Mouse (Mus musculus): Measurements from ENCODE around the gene Slc10a1.
"Not testable (repeated sequence)": the region's sequence is repeated elsewhere in the genome, so short reads cannot be mapped to it uniquely, and the experiment has no call there.

The Slc10a1 gene

DNA sequence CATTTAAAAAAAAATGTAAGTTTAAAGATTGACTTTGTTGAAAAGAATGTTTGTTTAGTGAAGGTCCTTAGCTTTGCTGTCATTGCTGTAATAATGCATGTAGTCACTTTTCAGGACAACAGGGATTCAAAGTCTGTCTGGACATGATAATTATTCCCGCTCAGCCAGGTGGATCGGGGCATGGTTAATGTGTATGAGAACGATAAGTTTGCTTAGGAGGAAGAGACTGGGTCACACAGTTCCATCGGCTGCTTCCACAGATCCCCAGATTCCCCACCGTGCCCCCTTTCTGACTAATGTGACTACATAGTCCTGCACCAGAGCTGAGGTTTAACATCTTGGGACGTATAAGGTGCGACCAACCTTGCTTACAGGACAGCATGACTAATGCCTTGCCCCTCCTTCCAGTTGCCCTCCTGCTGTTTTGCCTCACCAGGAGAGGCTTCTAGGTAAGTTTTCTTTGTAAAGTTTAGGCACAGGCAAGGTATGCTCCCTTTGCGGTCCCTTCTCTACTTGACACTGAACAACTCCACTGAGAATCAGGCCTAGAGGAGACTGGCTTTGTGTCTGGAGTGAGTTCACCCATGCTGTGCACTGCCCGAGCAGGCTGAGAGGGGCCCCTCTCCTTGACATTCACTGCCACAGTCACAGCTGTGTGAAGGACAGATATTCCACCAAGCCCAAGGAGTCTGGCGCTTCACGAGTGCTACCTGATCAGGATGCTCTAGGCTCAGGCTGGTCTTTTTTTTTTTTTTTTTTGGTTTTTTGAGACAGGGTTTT, 2.3 kb downstream of the Slc10a1 start:
- no peak for DNase-seq (ENCODE audit: low spot score)

DNA sequence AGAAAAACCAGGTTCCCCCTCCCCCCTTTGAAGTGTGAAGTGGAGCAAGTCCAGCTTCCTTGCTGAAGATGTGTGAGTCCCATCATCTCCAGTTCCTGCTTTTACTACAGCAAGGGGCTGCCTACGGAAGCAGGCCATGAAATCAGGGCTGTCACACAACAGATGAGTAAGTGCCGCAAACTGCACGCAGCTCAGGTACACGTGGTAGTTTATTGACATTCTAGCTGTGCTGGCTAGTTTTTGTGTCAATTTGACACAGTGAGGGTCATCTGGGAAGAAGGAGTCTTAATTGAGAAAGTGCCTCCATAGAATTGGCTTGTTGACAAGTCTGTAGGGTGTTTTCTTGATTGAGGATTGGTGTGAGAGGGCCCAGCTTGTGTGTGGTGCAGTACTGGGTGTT, 5.9 kb downstream of the Slc10a1 start:
- DNase-seq (ENCODE audit: low spot score): no peak

DNA sequence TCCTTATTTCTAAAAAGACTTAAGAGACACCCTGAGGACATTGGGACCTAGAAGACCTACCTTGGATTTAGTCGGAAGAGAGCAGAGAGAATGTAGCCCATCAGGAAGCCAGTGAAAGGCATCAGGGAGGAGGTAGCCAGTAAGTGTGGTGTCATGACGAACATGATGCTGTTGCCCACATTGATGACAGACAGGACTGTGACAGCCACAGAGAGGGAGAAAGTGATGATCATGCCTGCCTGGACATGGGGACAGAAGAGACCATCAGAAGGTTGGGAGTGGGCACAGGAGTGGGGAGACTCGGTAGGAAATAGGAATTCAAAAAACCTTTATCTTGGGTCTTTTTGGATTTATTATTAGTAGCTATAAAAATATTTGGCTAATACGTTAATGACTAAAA, 10.5 kb downstream of the Slc10a1 start:
- no peak for DNase-seq (ENCODE audit: low spot score)

DNA sequence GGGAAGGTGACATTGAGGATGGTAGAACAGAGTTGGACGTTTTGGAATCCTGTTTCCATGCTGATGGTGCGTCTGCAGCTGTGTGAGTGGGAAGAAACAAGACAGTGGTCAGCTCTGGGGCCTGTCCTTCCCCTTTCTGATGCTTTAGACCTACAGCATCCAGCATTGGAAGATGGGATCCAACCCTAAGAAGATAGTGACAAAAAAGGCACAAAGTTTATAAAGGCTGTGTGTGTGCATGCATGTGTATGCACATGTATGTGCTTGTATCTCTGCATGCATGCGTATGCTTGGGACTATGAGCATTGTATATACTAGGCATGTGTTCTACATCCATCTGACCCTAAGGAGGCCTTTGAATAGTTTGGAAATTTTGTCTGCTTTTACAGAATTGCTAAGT, 12.5 kb downstream of the Slc10a1 start:
- no peak for DNase-seq (ENCODE audit: low spot score)

DNA sequence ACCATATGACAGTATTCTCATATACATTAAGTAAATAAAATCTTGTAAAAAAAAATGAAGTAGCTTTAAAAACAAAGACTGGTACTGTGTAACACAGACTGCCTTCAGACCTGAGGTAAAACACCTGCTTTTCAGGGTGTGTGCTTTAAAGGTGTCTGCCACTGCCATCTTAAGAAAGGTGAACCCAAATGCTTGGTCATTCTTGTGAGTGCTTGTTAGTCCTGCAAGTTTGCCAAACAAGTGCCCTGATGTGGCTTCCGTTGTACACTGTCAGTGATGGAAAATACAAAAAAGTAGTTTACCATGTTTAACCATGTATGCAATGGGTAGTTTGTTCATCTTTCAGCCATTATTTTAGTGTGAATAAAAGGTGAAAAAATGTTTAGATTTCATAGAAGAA, 16.0 kb downstream of the Slc10a1 start:
- DNase-seq (ENCODE audit: low spot score): no peak

DNA sequence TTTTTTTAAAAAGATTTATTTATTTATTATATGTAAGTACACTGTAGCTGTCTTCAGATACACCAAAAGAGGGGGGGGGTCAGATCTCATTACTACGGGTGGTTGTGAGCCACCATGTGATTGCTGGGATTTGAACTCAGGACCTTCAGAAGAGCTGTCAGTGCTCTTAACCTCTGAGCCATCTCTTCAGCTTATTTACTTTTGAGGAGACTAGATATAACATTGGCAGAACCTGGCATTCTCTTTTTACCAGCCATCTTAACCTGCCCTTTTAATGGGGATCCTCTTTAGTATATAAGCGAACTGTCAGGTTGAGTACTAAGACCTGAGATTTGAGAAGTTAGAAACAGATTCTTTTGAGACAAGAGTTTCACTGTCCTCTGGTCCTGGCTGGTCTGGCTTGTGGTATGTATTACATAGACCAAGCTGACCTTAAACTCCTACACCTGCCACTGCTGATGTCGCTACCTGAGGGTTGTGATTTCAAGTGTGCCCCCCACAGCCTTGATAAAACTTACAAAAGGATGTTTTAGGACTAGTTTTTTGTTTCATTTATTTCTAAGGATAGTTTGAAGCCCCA, 16.8 kb downstream of the Slc10a1 start:
- DNase-seq (ENCODE audit: low spot score): no peak

DNA sequence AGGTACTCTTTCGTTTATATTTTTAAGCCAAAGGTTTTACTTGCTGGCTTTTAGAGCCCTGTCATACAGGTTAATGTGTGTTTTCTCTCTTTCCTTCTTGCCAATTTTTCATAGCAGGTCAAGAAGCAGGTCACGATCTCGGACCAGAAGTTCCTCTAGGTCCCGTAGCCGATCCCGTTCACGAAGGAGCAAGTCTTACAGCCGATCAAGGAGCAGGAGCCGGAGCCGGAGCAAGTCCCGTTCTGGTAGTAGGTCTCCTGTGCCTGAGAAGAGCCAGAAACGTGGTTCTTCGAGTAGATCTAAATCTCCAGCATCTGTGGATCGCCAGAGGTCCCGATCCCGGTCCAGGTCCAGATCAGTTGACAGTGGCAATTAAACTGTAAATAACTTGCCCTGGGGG, 18.9 kb downstream of the Slc10a1 start:
- DNase-seq (ENCODE audit: low spot score): not testable (repeated sequence)

DNA sequence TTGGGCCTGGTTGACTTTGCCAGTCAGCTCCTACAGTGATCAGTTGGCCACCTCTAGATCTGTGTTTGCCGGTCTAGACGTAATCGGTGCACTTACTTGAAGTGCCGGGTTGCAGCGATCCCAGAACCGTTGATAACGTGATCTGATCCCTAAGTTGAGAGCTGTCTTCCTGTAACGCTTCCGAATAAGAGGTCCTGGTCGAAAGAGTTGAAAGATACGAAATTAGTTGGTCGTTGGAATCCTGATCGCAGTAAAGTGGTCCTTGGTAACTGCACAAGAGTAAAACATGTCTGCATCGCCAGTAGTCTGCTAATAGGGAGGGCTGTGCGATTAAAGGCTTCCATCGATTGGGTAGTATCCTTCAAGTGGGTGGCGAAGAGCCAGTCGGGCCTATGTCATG, 20.3 kb downstream of the Slc10a1 start:
- DNase-seq (ENCODE audit: low spot score): no peak

DNA sequence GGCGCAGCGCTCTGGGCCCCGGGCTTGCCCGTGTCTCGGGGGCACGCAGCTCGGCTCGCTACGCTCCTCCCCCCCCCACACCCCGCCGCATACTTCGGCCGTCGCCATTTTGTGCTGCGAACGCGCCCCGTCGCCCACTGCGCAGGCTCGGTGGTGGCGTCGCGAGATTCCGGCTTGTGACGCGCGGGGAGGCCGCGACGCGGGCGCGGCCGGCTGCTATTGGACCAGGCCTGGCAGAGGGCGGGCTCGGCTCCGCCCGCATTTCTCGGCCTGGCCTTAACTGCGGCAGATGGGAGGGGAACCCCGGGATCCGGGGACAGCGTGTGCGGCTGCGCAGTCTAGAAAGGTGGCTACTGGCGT, 22.5 kb downstream of the Slc10a1 start:
- peak; percentile 92 for DNase-seq (ENCODE audit: low spot score)

DNA sequence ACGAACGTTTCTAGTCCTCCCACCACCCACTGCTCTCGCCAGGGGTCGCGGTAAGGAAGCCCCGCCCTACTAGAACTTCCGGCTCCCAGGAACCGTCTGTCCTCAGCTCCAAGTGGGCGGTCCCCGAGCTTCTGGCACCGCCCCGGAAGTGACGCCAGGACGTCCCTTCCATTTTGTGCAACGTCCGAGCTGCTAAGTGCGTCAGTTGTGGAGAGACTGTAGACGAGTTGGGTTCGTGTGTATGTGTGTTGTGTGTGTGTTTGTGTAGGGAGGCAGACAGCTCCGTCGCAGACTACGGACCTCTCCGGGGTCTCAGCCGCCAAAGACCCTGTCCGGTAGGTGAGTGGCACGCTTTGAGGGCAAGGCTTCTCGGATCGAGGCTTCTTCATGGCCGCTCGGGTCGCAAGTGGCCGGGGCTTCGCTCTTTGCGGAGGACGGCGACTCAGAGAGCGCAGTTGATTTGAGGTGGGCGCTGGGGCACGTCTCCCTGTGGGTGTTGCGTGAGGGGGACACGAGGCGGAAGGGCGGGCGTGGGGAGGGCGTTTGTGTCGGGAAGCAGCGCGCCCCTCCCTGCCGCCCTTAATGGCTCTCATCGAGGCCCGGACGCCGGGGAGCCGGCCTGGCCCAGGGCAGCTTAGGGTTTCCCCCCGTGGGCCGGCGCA, 23.0 kb downstream of the Slc10a1 start, which contains the start of gene Srsf5:
Gene Srsf5 (plus strand): TSS at position 171 of the 662 bp plus-strand sequence.
- DNase-seq (ENCODE audit: low spot score): peak; percentile 95

DNA sequence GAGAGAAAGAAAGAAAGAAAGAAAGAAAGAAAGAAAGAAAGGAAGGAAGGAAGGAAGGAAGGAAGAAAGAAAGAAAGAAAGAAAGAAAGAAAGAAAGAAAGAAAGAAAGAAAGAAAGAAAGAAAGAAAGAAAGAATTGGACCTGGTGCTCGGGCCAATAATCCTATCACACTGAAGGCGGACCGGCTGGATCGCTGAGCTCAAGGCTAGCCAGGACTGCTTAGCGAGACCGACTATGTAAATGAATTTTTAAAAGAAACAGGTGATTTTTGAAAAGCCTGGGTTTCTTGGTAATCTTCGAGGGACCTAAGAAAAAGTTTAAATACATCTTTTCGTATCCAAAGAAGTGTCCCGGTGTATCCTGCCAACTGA, 23.6 kb downstream of the Slc10a1 start:
- DNase-seq (ENCODE audit: low spot score): not testable (repeated sequence)

DNA sequence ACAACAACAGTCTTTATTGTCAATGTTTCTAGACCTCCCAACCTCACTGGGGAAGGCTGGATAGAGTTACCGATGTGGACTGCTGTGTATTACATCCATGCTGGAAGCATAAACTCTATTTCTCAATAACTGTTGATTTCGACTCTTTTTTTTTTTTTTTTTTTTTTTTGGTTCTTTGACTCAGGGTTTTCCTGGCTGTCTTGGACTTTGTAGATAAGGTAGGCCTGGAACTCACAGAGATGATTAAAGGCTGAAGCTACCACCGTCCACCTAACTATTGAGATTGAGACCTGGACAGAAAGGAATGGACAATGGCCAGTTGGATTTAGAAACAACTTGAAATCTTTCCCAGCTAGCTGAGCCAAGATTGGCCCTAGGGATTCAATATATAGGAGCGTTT, 24.3 kb downstream of the Slc10a1 start:
- no peak for DNase-seq (ENCODE audit: low spot score)

DNA sequence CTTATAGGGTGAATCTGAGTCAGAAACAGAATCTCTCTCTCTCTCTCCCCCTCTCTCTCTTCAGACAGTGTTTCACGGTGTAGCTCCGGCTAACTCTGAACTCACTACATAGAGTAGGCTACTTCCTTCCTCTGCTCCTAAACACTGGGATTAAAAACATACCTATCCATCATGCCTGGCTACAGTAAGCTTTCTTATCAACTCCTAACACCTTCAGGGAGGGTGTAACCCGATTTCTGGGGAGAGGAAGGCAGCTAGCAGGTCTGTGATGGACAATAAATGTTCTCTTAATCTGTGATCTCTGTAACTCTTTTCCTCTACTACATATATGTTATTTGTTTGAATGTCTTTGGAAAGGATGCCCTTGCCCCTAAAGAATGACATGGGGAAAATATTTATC, 25.1 kb downstream of the Slc10a1 start:
- DNase-seq (ENCODE audit: low spot score): no peak

DNA sequence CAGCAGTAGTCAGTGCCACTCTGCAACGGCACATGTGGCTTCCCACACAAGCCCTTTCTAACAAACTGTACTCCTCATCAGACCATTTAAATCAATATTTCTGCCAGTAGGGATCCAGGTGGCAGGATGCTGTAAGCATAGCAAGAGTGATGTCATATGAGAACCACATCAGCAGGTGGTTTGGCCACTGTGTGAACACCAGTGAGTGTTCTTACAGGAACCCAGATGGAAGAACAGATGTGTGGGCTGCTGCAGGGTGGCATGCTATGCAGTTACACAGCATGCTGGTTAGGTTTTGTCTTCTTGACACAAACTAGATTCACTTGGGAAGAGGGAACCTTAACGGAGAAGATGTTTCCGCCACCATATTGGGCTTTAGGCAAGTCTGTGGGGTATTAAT, 26.6 kb downstream of the Slc10a1 start:
- DNase-seq (ENCODE audit: low spot score): no peak

DNA sequence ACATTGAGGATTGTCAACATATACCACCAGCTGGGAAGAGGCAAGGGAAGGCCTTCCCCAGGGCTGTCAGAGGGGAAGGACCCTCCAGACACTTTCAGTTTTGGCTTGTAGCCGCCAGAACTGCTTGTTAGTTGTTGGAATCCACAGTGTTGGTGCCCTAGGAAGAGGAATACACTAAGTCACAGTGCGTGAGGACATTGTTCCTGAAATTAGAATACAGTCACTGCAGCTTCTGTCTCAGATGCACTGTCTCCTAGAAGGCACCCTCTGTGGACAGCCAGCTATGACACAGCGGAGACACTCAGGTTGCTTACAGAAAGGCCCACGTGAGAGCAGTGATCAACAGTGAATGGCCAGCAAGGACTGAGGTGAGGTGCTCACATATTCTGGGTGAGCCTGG, 29.3 kb downstream of the Slc10a1 start:
- DNase-seq (ENCODE audit: low spot score): no peak

DNA sequence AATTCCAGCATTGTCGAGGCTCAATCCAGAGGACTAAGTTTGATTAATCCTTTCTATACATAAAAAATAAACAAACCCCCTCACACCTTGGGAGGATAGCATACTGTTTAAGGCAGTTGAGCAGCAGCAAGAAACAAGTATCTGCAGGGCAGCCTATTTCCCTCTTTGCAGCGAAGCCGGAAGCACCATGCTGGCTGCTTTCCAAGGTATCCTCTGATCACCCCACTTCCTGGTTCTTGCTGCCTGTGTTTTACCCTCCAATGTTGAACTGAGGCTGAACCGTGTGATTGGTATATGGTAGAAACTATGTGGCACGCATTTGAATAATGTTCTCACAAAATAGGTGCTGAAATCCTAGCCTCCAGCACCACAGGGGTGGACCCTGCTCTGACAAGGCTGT, 29.9 kb downstream of the Slc10a1 start:
- DNase-seq (ENCODE audit: low spot score): no peak

DNA sequence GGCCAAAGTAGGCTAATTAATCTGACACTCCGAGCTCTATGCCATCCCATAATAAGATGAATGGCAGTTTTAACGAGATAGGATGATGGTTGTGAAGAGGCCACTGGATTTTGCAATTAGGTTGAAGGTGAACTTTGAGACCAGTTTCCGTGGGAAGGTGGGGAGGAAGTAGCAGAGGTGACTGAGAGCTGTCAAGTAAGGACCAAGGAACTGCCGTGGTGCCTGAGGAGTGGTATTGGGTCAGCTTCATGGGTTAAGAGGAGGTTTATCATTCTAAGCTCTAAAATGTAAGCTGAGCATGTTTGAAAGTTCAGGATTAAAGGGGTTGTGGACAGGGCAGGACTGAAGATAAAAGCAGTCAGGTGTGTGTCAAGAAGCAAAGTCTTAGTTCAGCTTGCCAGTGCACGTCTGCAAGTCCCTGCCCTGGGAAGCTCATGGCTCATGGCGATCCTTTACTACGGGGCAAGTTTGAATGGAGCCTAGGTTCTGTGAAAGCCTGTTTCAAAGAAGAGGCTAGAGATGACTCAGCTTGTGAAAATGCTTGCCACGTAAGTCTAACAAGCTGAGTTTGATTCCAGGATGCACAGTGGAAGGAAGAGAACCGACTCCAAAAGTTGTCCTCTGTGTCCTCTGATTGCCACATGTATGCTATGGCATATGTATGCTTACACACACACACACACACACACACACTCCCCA, 31.0 kb downstream of the Slc10a1 start:
- no peak for DNase-seq (ENCODE audit: low spot score)

DNA sequence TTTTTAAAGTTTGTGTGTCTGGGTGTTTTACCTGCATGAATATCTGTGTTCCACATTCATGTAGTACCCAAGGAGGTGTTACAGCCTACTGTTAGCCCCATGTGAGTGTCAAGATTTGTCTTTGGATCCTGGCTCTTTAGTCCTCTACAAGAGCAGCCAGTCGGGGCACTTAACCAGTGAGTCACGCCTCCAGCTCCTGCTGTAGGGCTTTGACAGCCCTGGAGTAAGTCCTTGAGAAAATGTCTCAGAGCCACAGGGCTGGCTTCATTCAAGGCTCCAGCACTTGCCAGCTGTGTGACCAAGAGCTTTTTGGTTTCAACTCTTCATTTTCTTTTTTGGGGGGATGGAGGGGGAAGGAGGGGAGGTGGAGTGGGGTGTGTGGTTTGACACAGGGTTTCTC, 31.8 kb downstream of the Slc10a1 start:
- DNase-seq (ENCODE audit: low spot score): no peak

DNA sequence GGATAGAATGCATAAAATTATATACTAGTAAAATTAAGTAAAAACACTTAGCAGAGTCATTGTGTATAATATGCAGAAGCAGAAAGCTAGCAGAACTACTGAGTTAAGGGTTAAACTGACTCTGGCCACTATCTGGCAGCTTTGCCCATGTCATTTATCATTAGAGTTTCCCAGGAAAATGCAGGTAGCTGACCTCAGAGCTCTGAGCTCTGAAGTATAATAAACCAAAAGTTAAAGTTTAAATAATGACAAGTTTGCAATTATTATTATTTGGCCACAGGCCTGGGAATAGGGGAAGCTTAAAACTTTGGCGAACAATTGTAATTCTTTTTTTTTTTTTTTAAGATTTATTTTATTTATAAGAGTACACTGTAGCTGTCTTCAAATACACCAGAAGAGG, 35.6 kb downstream of the Slc10a1 start:
- DNase-seq (ENCODE audit: low spot score): no peak

DNA sequence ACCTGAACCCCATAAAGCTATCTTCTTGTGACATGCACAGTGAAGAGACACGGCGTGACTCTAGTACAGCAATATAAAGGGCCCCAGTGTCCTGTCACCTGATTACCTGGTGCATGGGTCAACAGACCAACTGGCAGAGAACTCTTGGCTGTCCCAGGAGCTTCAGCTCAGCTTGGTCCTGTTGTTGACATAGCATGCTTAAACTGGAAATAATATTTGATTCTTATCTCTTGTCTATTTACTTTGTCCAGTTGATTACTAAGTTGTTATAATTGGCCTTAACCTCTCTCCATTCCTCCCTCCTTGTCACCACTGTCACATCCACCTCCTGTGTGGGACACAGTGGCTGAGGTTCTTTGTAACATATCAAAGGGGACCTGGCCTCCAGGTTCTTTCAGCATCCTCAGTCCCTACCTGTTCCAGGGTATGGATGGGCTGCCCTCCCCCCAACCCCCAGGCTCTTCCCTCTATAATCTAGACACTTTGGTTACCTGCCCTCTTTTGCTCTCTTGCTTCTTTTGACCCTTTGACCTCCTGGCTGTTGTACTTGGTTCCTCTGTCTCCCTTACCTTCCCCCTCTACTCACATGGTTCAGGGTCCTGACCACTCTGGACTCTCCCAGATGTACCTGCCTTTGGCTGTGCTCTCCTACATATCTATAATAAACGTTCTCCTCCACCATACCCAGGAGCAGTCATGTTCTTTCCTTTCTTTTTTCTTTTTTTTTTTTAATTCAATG, 36.9 kb downstream of the Slc10a1 start:
- no peak for DNase-seq (ENCODE audit: low spot score)

DNA sequence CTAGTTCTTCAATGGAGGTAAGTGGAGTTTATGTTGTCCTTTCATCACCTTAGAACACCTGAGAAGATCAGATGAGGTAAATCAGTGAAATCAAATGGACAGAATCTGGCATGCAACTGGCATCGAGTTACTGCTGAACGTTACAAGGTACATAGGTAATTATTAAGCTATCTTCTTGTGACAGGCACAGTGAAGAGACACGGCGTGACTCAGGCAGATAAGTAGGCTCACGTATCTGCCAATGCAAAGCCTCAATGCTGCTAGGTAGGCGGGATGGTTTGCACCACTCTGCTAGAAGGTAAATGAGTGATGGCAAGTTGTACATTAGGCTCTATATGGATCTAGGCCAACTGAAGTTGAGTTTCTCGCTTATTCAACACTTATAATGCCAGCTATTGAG, 38.4 kb downstream of the Slc10a1 start:
- no peak for DNase-seq (ENCODE audit: low spot score)

DNA sequence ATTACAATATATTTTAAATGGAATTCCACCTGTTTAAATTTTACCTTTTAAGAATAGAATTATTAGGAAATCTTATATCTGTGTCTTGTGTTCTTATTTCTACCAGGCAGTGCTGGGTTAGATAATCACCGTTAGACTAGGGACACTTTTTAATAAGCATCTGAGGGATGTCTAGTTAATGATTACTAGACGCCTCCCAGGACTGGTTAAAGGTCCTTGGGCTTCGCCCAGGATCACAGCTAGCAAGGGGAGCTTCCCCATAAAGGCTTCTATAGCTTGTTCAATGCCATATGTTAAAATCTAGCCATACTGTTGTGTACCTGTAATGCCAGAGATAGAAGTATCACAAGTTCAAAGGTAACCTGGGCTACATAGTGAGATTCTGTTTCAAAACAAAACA, 39.6 kb downstream of the Slc10a1 start:
- DNase-seq (ENCODE audit: low spot score): no peak

All from ovary, adult 18-20 months (tissue).